Mouse (Mus musculus) megakaryocyte, embryonic 14.5 days (primary cell): ENCODE results near the gene Sec14l3. TPM values are rescaled to one million over a fixed set of nuclear protein-coding genes. Genes with fewer than 3 reads are reported as not detected.
"Not testable (repeated sequence)": the region's sequence is repeated elsewhere in the genome, so short reads cannot be mapped to it uniquely, and the experiment has no call there.

ENCODE experiments used
- H3K27me3 ChIP-seq: replicated peaks from 2 replicates; pipeline ENCODE3; 2012; ENCODE audit warnings: inconsistent platforms
- H3K36me3 ChIP-seq: replicated peaks from 2 replicates; pipeline ENCODE3; 2012; ENCODE audit warnings: low read length, inconsistent platforms, mixed read lengths
- H3K4me1 ChIP-seq: 2 replicates; pipeline ENCODE4 v1.6.1; 2012; ENCODE audit warnings: inconsistent platforms
- H3K4me3 ChIP-seq: replicated peaks from 2 replicates; pipeline ENCODE3; 2012; ENCODE audit warnings: moderate library complexity, mild to moderate bottlenecking, inconsistent platforms
- H3K9me3 ChIP-seq: 2 replicates; pipeline ENCODE4 v1.6.1; 2012; ENCODE audit warnings: inconsistent platforms
- FLI1 ChIP-seq: IDR thresholded peaks from 2 replicates; pipeline ENCODE4 v1.6.1; 2012; ENCODE audit warnings: low read length, inconsistent platforms, mixed read lengths
- GATA1 ChIP-seq: IDR thresholded peaks from 3 replicates; pipeline ENCODE4 v1.6.1; 2012; ENCODE audit warnings: mixed read lengths, low read length, inconsistent platforms, borderline replicate concordance
- polyA plus RNA-seq: library from polyadenylated mRNA; stranded (reverse); fragments of >175 nt; gene quantifications from 2 replicates; pipeline ENCODE4 v1.2.3, GENCODE M21; 2012; ENCODE audit warnings: low replicate concordance; ENCODE audit not compliant: insufficient read depth

The Sec14l3 gene
- polyA plus RNA-seq, 1 experiment = not detected

- no peak for TF ChIP-seq GATA1
- no peak for TF ChIP-seq FLI1
- Histone ChIP-seq H3K4me3 (no peak overlapping the region), H3K27me3 (no peaks in the 10 kb centered on the region), H3K9me3 (no peaks in the 10 kb centered on the region), H3K36me3 (peaks cover 75% of the 10 kb centered on the region), H3K4me1 (peaks cover 42% of the 10 kb centered on the region)
These were observed 37.2 kb downstream of the Sec14l3 start for GRCm38 (mm10) chr11:4101851-4102250.

GRCm38 (mm10) chr11:4103522-4103921 is 38.9 kb downstream of the Sec14l3 start:
- Histone ChIP-seq H3K27me3 (no peaks in the 10 kb centered on the region), H3K9me3 (no peaks in the 10 kb centered on the region), H3K4me1 (peaks cover 28% of the 10 kb centered on the region), H3K36me3 (peaks cover 83% of the 10 kb centered on the region), H3K4me3 (no peak overlapping the region)
- TF ChIP-seq GATA1 (no peak), FLI1 (no peak)

DNA sequence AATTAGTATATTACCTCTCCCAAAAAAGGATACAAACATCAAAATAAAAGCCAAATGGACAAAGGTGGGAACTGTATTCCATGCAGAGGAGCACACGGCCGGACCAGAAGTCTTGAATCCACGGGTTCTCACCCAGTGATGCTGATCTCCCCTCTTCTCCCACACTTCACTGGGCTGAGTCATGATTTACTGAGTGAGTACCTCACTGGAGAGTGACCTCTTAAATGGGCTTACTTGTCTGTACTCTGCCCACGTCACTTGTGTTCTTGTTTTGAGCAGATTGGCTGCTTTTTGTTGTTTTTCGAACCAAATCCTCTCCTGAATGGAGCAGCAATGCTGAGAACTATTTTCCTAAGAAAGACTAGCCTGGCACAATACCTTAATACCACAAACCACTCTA is 40.3 kb downstream of the Sec14l3 start:
- H3K27me3 ChIP-seq = no peaks in the 10 kb centered on the region
- H3K4me1 ChIP-seq = peaks cover 19% of the 10 kb centered on the region
- H3K36me3 ChIP-seq = peaks cover 82% of the 10 kb centered on the region
- H3K9me3 ChIP-seq = no peaks in the 10 kb centered on the region
- no peak for TF ChIP-seq GATA1
- no peak for TF ChIP-seq FLI1
- H3K4me3 ChIP-seq = no peak overlapping the region

DNA sequence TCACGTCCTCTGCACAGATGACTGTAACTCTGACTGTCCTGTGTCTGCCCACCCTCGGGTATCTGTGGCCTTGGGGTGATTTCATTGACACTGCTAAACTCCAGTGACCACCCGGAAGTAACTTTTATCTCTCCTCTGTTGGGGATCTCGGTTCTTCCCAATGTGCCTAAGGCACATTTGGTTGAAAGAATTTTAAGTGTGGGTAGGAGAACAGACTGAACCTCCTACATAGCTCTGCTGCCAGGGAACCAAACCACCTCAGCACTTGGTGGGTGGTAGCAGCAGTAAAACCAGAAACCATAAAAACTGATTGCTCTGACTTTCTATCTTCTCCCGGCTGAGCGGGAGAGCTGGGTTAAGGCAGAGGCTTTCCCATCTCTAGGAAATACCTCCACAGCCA is 40.8 kb downstream of the Sec14l3 start:
- no peaks in the 10 kb centered on the region for H3K27me3 ChIP-seq
- TF ChIP-seq FLI1 (no peak), GATA1 (no peak)
- peaks cover 83% of the 10 kb centered on the region for H3K36me3 ChIP-seq
- peaks cover 19% of the 10 kb centered on the region for H3K4me1 ChIP-seq
- no peaks in the 10 kb centered on the region for H3K9me3 ChIP-seq
- no peak overlapping the region for H3K4me3 ChIP-seq

DNA sequence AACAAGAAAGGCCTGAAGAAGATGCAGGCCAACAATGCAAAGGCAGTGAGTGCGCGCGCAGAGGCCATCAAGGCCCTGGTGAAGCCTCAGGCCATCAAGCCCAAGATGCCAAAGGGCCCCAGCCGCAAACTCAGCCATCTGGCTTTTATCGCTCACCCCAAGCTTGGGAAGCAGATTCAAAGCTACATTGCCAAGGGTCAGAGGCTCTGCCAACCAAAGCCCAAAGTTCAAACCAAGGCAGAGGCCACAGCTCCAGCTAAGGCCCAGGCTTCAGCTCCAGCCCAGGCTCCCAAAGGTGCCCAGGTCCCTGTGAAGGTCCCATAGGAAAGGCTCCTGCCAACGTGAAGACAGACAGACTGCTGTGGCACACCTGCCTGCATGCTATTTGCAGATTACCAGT is 43.3 kb downstream of the Sec14l3 start:
- not testable (repeated sequence) for H3K4me3 ChIP-seq, H3K27me3 ChIP-seq, H3K4me1 ChIP-seq, H3K9me3 ChIP-seq
- peaks cover 89% of the 10 kb centered on the region for H3K36me3 ChIP-seq

- Histone ChIP-seq H3K4me3 (no peak overlapping the region), H3K27me3 (no peaks in the 10 kb centered on the region), H3K9me3 (no peaks in the 10 kb centered on the region), H3K4me1 (peaks cover 16% of the 10 kb centered on the region), H3K36me3 (peaks cover 89% of the 10 kb centered on the region)
- TF ChIP-seq GATA1 (no peak), FLI1 (no peak)
These were observed 44.0 kb downstream of the Sec14l3 start for GRCm38 (mm10) chr11:4108691-4109090.

GRCm38 (mm10) chr11:4112033-4112432 is 47.4 kb downstream of the Sec14l3 start:
- peaks cover 33% of the 10 kb centered on the region for H3K4me1 ChIP-seq
- H3K9me3 ChIP-seq = no peaks in the 10 kb centered on the region
- H3K36me3 ChIP-seq = peaks cover 81% of the 10 kb centered on the region
- no peaks in the 10 kb centered on the region for H3K27me3 ChIP-seq
- no peak overlapping the region for H3K4me3 ChIP-seq
- TF ChIP-seq GATA1 (no peak), FLI1 (no peak)

DNA sequence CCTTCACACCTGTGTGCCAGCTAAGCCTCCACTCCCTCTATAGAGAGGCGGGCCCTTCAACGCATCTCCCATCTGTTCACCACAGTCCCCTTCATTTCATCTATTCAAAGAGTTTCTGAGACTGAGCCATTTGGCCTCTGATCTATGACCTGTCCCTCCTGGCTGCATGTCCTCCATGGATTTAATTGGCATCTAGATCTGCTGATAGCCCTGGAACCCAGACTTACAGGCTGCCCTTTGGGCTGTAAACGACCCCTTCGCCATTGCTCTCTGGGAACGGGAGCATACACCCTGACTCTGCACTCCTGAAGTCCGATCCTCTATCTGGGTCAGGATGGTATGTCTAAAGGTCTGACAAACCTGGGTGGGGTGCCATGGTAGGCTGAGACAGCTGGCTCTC is 48.2 kb downstream of the Sec14l3 start:
- H3K4me3 ChIP-seq = no peak overlapping the region
- peaks cover 74% of the 10 kb centered on the region for H3K36me3 ChIP-seq
- H3K27me3 ChIP-seq = no peaks in the 10 kb centered on the region
- no peaks in the 10 kb centered on the region for H3K9me3 ChIP-seq
- H3K4me1 ChIP-seq = peaks cover 41% of the 10 kb centered on the region
- TF ChIP-seq GATA1 (no peak), FLI1 (no peak)

GRCm38 (mm10) chr11:4113496-4113895 is 48.9 kb downstream of the Sec14l3 start:
- Histone ChIP-seq H3K36me3 (peaks cover 68% of the 10 kb centered on the region), H3K4me1 (peaks cover 45% of the 10 kb centered on the region), H3K27me3 (no peaks in the 10 kb centered on the region), H3K9me3 (no peaks in the 10 kb centered on the region), H3K4me3 (no peak overlapping the region)
- no peak for TF ChIP-seq GATA1
- no peak for TF ChIP-seq FLI1

GRCm38 (mm10) chr11:4113970-4114369 is 49.3 kb downstream of the Sec14l3 start:
- Histone ChIP-seq H3K9me3 (no peaks in the 10 kb centered on the region), H3K4me1 (peaks cover 48% of the 10 kb centered on the region), H3K27me3 (no peaks in the 10 kb centered on the region), H3K36me3 (peaks cover 64% of the 10 kb centered on the region), H3K4me3 (no peak overlapping the region)
- TF ChIP-seq GATA1 (no peak), FLI1 (no peak)

GRCm38 (mm10) chr11:4114541-4114940 is 49.9 kb downstream of the Sec14l3 start:
- Histone ChIP-seq H3K4me1 (peaks cover 54% of the 10 kb centered on the region), H3K36me3 (peaks cover 58% of the 10 kb centered on the region)
- not testable (repeated sequence) for H3K9me3 ChIP-seq, H3K27me3 ChIP-seq, H3K4me3 ChIP-seq
